Mouse (Mus musculus): ENCODE results near the gene Umodl1.

Umodl1 gene

GRCm38 (mm10) chr17:30996296-30996695 is 41.9 kb downstream of the Umodl1 start:
- DNase-seq (ENCODE audit: low read depth, low spot score), result peak; percentile 53

GRCm38 (mm10) chr17:31000897-31001296 is 46.5 kb downstream of the Umodl1 start:
- no peak for DNase-seq (ENCODE audit: low read depth, low spot score)

GRCm38 (mm10) chr17:31002613-31003012 is 48.2 kb downstream of the Umodl1 start:
- DNase-seq (ENCODE audit: low read depth, low spot score), result peak; percentile 45

DNA sequence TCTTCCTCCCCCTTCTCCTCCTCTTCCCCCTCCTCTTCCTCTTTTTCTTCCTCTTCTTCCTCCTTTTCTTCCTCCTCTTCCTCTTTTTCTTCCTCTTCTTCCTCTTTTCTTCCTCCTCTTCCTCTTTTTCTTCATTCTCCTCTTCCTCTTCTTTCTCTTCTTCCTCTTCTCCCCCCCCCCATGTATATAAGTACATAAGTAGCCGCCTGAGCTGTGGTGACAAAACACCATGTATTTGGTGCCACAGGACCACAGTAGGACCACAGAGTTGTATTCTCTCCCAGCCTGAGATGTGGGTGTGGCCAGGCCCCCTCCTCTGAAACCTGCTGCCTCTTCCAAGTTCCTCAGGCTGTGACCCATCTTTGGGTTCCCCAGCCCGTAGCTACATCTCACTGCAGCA is 50.8 kb downstream of the Umodl1 start:
- DNase-seq (ENCODE audit: low read depth, low spot score), result no peak

GRCm38 (mm10) chr17:31007357-31007756 is 52.9 kb downstream of the Umodl1 start:
- no peak for DNase-seq (ENCODE audit: low read depth, low spot score)

- DNase-seq (ENCODE audit: low read depth, low spot score), result no peak
Observed at GRCm38 (mm10) chr17:31008416-31008815, 54.0 kb downstream of the Umodl1 start.

- DNase-seq (ENCODE audit: low read depth, low spot score), result peak; percentile 61
Observed at GRCm38 (mm10) chr17:31011551-31012394, 57.3 kb downstream of the Umodl1 start.

GRCm38 (mm10) chr17:31018267-31018666 is 63.8 kb downstream of the Umodl1 start:
- DNase-seq (ENCODE audit: low read depth, low spot score), result peak; percentile 61

DNA sequence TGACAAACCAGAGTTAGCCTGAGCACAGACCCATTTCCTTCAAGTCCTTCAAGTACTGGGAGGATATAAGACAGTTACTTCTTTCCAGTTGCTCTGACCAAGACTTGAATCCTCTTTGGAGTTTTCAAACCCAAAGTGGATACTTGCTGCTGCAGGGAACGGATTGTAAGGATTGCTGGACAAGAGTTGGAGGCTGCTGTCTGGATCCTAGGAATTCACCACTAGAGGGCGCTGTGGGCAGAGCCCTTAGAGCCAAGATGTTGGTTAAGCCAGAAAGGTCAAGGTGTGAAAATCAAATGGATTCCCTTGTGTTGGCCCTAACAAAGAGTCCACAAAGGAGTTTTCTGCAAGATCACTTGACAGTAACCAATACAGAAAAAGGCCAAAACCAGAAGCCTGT is 65.1 kb downstream of the Umodl1 start:
- peak; percentile 65 for DNase-seq (ENCODE audit: low read depth, low spot score)

- DNase-seq (ENCODE audit: low read depth, low spot score), result no peak
Observed at GRCm38 (mm10) chr17:31020078-31020477, 65.6 kb downstream of the Umodl1 start.

GRCm38 (mm10) chr17:31021276-31021675 is 66.8 kb downstream of the Umodl1 start:
- DNase-seq (ENCODE audit: low read depth, low spot score), result no peak

- no peak for DNase-seq (ENCODE audit: low read depth, low spot score)
Observed at GRCm38 (mm10) chr17:31024125-31024781, 69.8 kb downstream of the Umodl1 start.

GRCm38 (mm10) chr17:31024782-31025125 is 70.3 kb downstream of the Umodl1 start:
- no peak for DNase-seq (ENCODE audit: low read depth, low spot score)

DNA sequence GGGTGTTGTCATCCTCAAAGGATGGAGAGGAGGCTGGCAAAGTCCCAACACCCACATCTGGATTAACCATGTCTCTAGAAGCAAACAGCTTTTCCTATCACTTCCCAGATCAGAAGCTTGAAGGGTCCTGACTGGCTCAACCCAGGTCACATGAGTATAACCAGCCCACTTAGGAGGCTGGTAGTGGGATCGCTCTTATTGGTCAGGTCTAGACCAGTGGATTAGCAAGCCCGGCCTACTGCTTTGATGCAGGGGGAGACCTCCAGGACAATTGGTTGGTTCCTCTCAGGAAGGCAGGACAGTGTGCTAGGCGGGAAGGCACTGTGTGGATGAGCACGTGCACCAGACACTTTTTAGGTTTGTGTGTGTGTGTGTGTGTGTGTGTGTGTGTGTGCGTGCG is 72.5 kb downstream of the Umodl1 start:
- DNase-seq (ENCODE audit: low read depth, low spot score), result no peak

- no peak for DNase-seq (ENCODE audit: low read depth, low spot score)
Observed at GRCm38 (mm10) chr17:31027723-31028122, 73.3 kb downstream of the Umodl1 start.

- no peak for DNase-seq (ENCODE audit: low read depth, low spot score)
Observed at GRCm38 (mm10) chr17:31028821-31029370, 74.5 kb downstream of the Umodl1 start.

GRCm38 (mm10) chr17:31029407-31029806 is 75.0 kb downstream of the Umodl1 start:
- no peak for DNase-seq (ENCODE audit: low read depth, low spot score)

- no peak for DNase-seq (ENCODE audit: low read depth, low spot score)
Observed at GRCm38 (mm10) chr17:31032341-31032740, 77.9 kb downstream of the Umodl1 start.

- DNase-seq (ENCODE audit: low read depth, low spot score), result peak; percentile 49
Observed at GRCm38 (mm10) chr17:31033251-31033650, 78.8 kb downstream of the Umodl1 start.

- no peak for DNase-seq (ENCODE audit: low read depth, low spot score)
Observed at GRCm38 (mm10) chr17:31034165-31034564, 79.7 kb downstream of the Umodl1 start.

GRCm38 (mm10) chr17:31034674-31035356 is 80.4 kb downstream of the Umodl1 start:
- DNase-seq (ENCODE audit: low read depth, low spot score), result no peak

- no peak for DNase-seq (ENCODE audit: low read depth, low spot score)
Observed at GRCm38 (mm10) chr17:31036168-31036876, 81.9 kb downstream of the Umodl1 start.

Data from A20 (cell line).